Mouse (Mus musculus): ENCODE measurements around the gene Chchd4. TPM values are rescaled to one million over a fixed set of nuclear protein-coding genes. Genes with fewer than 3 reads are reported as not detected.

Chchd4 gene
- polyA plus RNA-seq, 1 experiment from 2014 or later: 33.7 TPM

DNA sequence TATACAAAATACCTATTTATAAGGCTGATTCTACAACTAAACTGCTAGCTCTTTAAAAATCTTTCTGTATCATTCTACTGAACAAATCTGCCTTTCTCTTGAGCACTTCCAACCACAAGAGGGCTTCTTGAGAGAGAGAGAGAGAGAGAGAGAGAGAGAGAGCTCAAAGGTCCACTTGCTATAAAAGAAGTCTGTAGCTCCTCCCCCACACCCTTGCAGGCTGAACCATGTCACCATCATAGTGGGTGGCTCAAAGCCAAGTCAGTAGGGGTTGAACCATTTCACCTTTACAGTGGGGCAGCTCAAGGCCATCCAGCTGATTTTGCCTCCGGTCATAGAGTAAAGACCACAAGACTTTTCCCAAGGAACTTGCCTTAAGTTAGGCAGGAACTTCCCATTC is 13.9 kb downstream of the Chchd4 start:
- Histone ChIP-seq H3K27ac (ENCODE audit: low read length) (no peak overlapping the region), H3K9ac (ENCODE audit: low read length) (no peak overlapping the region), H3K4me3 (ENCODE audit: low read length) (no peak overlapping the region), H3K4me1 (ENCODE audit: control insufficient read depth, insufficient read depth, low read length) (no peaks in the 10 kb centered on the region), H3K27me3 (ENCODE audit: control insufficient read depth, insufficient read depth, low read length) (no peaks in the 10 kb centered on the region), H3K4me2 (ENCODE audit: low read depth, low read length) (no peak overlapping the region), H3K36me3 (ENCODE audit: control insufficient read depth, insufficient read depth) (peaks cover 7% of the 10 kb centered on the region; the same call in 1 of the 2 replicates), H3K9me3 (replicated peaks; ENCODE audit: control insufficient read depth, low read length) (no peaks in the 10 kb centered on the region)
- ATAC-seq (replicated peaks; ENCODE audit: extremely low read depth, insufficient read depth, low FRiP score): no peak
- WGBS: 93% methylated on average over 1 of the region's 1 CpGs

DNA sequence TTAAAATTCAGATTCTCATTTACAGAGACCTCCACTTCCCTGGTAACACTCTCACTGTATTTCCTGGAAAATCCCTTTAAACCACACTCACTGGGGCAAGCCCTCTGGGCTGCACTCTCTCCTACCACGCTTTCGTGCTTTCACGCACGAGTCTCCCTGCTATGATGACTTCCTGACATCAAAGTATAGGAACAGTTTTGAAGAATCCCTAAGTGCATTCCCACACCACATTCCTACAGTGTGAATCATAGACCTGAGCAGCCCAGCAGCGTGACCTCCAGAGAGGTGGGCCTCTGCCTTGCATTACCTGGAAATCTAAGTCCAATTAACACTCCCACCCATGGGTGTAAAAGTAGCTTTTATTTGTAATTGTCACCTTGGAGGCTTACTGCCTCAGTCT is 18.8 kb downstream of the Chchd4 start:
- no peaks in the 10 kb centered on the region for H3K36me3 ChIP-seq (ENCODE audit: control insufficient read depth, insufficient read depth)
- H3K9ac ChIP-seq (ENCODE audit: low read length): no peak overlapping the region
- H3K4me2 ChIP-seq (ENCODE audit: low read depth, low read length): no peak overlapping the region
- H3K27ac ChIP-seq (ENCODE audit: low read length): no peak overlapping the region
- no peaks in the 10 kb centered on the region for H3K9me3 ChIP-seq (replicated peaks; ENCODE audit: control insufficient read depth, low read length)
- no peak overlapping the region for H3K4me3 ChIP-seq (ENCODE audit: low read length)
- no peaks in the 10 kb centered on the region for H3K27me3 ChIP-seq (ENCODE audit: control insufficient read depth, insufficient read depth, low read length)
- H3K4me1 ChIP-seq (ENCODE audit: control insufficient read depth, insufficient read depth, low read length): no peaks in the 10 kb centered on the region
- ATAC-seq (replicated peaks; ENCODE audit: extremely low read depth, insufficient read depth, low FRiP score): no peak
- WGBS: 21% methylated on average over 5 of the region's 5 CpGs

DNA sequence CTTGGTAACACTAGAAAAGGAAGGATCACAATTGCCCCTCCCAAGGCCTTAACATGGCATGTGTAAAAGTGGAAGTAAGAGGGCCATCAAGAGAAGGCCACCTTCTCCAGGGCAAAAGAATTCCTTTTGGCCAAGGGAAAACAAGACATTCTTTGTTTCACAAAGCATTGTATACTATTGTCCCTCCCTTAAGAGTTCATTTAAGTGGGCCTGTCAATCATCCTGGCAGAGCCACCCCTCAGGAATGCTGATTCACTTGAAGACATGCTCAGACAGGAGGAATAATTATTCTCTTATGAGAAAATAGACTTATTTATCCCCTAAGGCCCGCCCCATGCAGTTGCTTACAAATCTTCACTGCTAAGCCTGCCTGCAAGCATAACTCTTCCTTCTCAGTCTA is 21.3 kb downstream of the Chchd4 start:
- Histone ChIP-seq H3K4me3 (ENCODE audit: low read length) (no peak overlapping the region), H3K27me3 (ENCODE audit: control insufficient read depth, insufficient read depth, low read length) (no peaks in the 10 kb centered on the region), H3K9ac (ENCODE audit: low read length) (no peak overlapping the region), H3K4me1 (ENCODE audit: control insufficient read depth, insufficient read depth, low read length) (no peaks in the 10 kb centered on the region), H3K9me3 (replicated peaks; ENCODE audit: control insufficient read depth, low read length) (no peaks in the 10 kb centered on the region), H3K4me2 (ENCODE audit: low read depth, low read length) (no peak overlapping the region), H3K27ac (ENCODE audit: low read length) (no peak overlapping the region), H3K36me3 (ENCODE audit: control insufficient read depth, insufficient read depth) (no peaks in the 10 kb centered on the region)
- 28% methylated on average over 1 of the region's 1 CpGs for WGBS
- no peak for ATAC-seq (replicated peaks; ENCODE audit: extremely low read depth, insufficient read depth, low FRiP score)

DNA sequence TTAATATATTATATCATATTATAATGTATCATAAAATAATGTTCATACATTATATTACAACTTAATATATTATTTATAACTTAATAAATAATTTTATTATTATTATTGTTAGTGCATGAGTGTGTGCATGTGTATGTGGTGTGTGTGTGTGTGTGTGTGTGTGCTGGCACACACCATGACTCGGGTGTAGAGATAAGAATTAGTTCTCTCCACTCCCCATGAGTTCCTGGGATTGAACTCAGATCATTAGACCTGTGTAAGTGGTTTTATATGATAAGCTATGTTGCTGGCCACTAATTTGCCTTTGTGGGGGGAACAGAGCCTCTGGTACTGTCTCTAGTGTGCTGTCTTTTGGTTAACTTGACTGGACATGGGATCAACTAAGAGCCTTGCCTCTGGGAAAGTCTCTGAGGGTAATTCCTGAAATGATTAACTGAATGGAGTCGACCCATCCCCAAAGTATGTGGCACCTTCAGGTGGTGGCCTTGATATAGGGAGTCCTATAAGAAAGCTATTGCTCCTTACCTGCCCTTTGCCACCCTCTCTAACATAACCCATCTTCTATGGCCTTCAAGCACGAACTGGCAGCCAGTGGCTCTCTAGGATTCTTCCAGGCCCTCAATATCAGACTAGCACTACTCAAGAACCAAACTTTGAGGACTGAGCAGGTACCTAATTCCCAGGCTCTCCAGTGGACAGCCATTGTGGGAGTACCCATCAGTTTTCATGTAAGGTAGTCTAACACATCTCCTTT is 23.7 kb downstream of the Chchd4 start:
- Histone ChIP-seq H3K4me3 (ENCODE audit: low read length) (no peak overlapping the region), H3K27me3 (ENCODE audit: control insufficient read depth, insufficient read depth, low read length) (no peaks in the 10 kb centered on the region; the same call in 1 of the 2 replicates), H3K9me3 (replicated peaks; ENCODE audit: control insufficient read depth, low read length) (no peaks in the 10 kb centered on the region), H3K36me3 (ENCODE audit: control insufficient read depth, insufficient read depth) (no peaks in the 10 kb centered on the region), H3K4me2 (ENCODE audit: low read depth, low read length) (no peak overlapping the region), H3K9ac (ENCODE audit: low read length) (no peak overlapping the region), H3K4me1 (ENCODE audit: control insufficient read depth, insufficient read depth, low read length) (no peaks in the 10 kb centered on the region), H3K27ac (ENCODE audit: low read length) (no peak overlapping the region)
- 54% methylated on average over 3 of the region's 3 CpGs for WGBS
- no peak for ATAC-seq (replicated peaks; ENCODE audit: extremely low read depth, insufficient read depth, low FRiP score)

DNA sequence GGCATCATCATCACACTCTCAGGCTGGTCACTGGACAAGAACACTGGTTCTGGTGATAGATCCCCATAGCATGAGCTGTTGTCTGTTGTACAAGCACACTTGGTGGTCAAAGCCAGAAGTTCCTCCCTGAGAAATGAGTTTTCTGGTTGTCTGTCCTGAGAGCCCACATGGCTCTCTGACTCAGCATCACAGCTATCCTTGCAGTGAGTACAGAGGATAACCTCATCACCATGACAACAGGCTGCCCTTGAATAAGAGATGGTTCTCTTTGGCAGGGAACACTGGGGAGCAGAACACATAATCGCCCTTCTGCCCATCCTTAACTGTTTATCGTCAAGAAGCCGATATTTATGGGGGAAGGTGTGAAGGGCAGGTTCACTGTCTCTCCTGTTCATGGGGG is 28.0 kb downstream of the Chchd4 start:
- Histone ChIP-seq H3K36me3 (ENCODE audit: control insufficient read depth, insufficient read depth) (no peaks in the 10 kb centered on the region), H3K9ac (ENCODE audit: low read length) (no peak overlapping the region), H3K4me2 (ENCODE audit: low read depth, low read length) (no peak overlapping the region), H3K27ac (ENCODE audit: low read length) (no peak overlapping the region), H3K4me3 (ENCODE audit: low read length) (no peak overlapping the region), H3K27me3 (ENCODE audit: control insufficient read depth, insufficient read depth, low read length) (no peaks in the 10 kb centered on the region; the same call in 1 of the 2 replicates), H3K4me1 (ENCODE audit: control insufficient read depth, insufficient read depth, low read length) (peaks cover 4% of the 10 kb centered on the region), H3K9me3 (replicated peaks; ENCODE audit: control insufficient read depth, low read length) (no peaks in the 10 kb centered on the region)
- WGBS: 74% methylated on average over 3 of the region's 3 CpGs
- ATAC-seq (replicated peaks; ENCODE audit: extremely low read depth, insufficient read depth, low FRiP score): no peak

DNA sequence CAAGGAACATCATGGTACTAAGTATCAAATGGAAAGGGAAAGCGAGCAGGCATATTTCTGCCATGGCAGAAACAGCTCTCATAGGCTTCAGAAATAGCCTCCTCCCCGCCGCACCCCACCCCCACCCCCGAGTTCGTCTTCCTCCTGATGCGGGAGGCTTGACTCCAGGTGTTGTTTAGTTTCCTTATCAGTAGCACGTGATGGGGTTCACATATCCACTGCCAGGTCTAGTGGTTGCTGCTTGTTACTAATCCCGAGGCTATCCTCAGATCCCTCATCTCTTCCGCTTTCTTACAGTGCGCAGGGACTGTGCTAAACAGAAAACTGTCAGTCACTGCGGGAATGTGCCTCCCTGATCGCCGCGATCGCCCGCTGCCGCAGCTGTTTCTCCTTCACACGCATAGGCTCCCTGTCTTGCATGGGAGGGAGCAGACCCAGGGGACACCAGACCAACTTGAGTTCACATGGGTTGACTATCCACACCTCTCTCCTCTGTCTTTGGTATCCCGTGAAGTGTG is 32.1 kb downstream of the Chchd4 start:
- Histone ChIP-seq H3K36me3 (ENCODE audit: control insufficient read depth, insufficient read depth) (no peaks in the 10 kb centered on the region), H3K4me3 (ENCODE audit: low read length) (peak overlapping the region; percentile 80), H3K4me1 (ENCODE audit: control insufficient read depth, insufficient read depth, low read length) (peaks cover 4% of the 10 kb centered on the region), H3K9me3 (replicated peaks; ENCODE audit: control insufficient read depth, low read length) (no peaks in the 10 kb centered on the region), H3K9ac (ENCODE audit: low read length) (peak overlapping the region; percentile 79), H3K27me3 (ENCODE audit: control insufficient read depth, insufficient read depth, low read length) (peaks cover 7% of the 10 kb centered on the region), H3K27ac (ENCODE audit: low read length) (peak overlapping the region; percentile 69), H3K4me2 (ENCODE audit: low read depth, low read length) (peak overlapping the region; percentile 85)
- ATAC-seq (replicated peaks; ENCODE audit: extremely low read depth, insufficient read depth, low FRiP score): peak; percentile 46; the same call in 1 of the 2 replicates
- WGBS: 1% methylated on average over 19 of the region's 19 CpGs

DNA sequence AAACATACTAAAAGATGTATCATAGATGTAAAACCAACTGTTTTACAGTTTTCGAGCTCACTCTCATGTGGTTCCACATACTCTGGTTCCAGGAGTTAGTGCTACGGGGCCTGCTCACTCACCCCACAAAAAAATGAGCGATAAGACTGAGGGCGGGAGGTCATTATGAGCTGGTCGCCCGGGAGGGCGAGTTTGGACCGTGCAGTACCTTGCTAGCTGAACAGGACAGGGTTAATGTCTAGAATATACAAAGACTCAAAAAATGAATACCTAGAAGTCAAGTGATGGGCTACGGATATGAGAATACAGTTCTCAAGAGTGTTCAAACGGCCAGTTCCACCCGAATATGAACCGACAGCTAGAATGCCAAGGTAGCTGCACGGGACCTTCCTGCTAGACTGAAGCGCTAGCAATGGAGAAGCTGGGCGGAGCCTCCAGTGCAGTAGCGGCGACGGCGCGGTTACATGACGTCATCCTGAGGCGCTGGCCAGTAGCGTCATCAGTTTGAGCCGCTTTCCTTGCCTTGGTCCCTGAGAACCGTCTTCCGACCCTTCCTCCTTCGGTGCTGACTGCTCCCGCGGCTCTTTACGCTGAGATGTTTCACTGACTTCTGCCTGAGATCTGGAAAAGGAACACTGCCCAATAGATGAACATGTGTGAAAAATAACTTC is 32.7 kb downstream of the Chchd4 start:
- Histone ChIP-seq H3K27me3 (ENCODE audit: control insufficient read depth, insufficient read depth, low read length) (peaks cover 7% of the 10 kb centered on the region), H3K9ac (ENCODE audit: low read length) (peak overlapping the region; percentile 79), H3K4me1 (ENCODE audit: control insufficient read depth, insufficient read depth, low read length) (peaks cover 4% of the 10 kb centered on the region), H3K4me3 (ENCODE audit: low read length) (peak overlapping the region; percentile 80), H3K27ac (ENCODE audit: low read length) (peak overlapping the region; percentile 69), H3K36me3 (ENCODE audit: control insufficient read depth, insufficient read depth) (no peaks in the 10 kb centered on the region), H3K9me3 (replicated peaks; ENCODE audit: control insufficient read depth, low read length) (no peaks in the 10 kb centered on the region), H3K4me2 (ENCODE audit: low read depth, low read length) (peak overlapping the region; percentile 85)
- peak; percentile 95 for ATAC-seq (replicated peaks; ENCODE audit: extremely low read depth, insufficient read depth, low FRiP score)
- 2% methylated on average over 30 of the region's 30 CpGs for WGBS

DNA sequence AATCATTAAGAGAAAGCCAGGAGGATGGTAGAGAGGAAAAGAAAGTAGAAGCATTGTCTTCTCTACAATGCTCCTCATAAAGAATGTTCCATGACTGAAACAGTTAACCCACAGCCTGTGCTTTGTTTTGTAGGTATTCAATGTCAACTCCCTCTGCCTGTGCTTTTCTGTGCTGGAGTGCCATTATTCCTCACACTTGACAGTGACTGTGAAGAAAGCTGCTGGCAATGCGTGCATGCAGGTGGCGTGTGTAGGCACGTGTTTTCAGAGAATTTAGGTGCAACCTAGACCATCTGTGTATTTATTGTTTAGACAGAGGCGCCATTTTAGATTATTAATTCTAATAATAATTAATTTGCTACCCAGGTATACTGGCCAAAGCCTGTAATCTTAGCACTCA is 49.2 kb downstream of the Chchd4 start:
- H3K9me3 ChIP-seq (replicated peaks; ENCODE audit: control insufficient read depth, low read length): no peaks in the 10 kb centered on the region
- no peaks in the 10 kb centered on the region for H3K4me1 ChIP-seq (ENCODE audit: control insufficient read depth, insufficient read depth, low read length)
- no peak overlapping the region for H3K9ac ChIP-seq (ENCODE audit: low read length)
- H3K27ac ChIP-seq (ENCODE audit: low read length): no peak overlapping the region
- 53% methylated on average over 4 of the region's 4 CpGs for WGBS
- no peak overlapping the region for H3K4me3 ChIP-seq (ENCODE audit: low read length)
- no peaks in the 10 kb centered on the region for H3K36me3 ChIP-seq (ENCODE audit: control insufficient read depth, insufficient read depth)
- H3K27me3 ChIP-seq (ENCODE audit: control insufficient read depth, insufficient read depth, low read length): peaks cover 13% of the 10 kb centered on the region
- no peak for ATAC-seq (replicated peaks; ENCODE audit: extremely low read depth, insufficient read depth, low FRiP score)
- H3K4me2 ChIP-seq (ENCODE audit: low read depth, low read length): no peak overlapping the region

DNA sequence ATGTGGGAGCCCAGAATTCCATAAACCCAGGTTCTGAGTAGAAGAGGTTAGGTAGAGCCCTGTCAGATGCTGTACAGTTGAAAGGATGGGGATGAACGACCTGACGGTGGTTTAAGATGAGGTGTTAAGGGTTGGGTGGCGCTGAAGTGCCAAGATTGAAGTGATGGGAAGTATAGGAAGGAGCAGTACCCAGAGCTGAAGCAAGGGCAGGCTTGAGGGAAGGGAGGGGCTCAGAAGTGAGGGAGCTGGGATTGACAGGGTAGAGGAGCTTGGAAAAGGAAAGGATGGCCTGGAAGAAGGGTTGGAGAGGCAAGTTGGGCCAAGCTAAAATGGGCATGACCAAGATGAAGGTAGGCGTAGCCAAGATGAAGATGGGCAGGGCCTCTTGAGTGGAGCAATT is 51.7 kb downstream of the Chchd4 start:
- whole genome bisulfite sequencing: 64% methylated on average over 4 of the region's 4 CpGs
- no peaks in the 10 kb centered on the region for H3K4me1 ChIP-seq (ENCODE audit: control insufficient read depth, insufficient read depth, low read length)
- no peak overlapping the region for H3K27ac ChIP-seq (ENCODE audit: low read length)
- no peak overlapping the region for H3K4me3 ChIP-seq (ENCODE audit: low read length)
- peaks cover 26% of the 10 kb centered on the region for H3K27me3 ChIP-seq (ENCODE audit: control insufficient read depth, insufficient read depth, low read length)
- no peak overlapping the region for H3K4me2 ChIP-seq (ENCODE audit: low read depth, low read length)
- no peaks in the 10 kb centered on the region for H3K36me3 ChIP-seq (ENCODE audit: control insufficient read depth, insufficient read depth)
- no peak for ATAC-seq (replicated peaks; ENCODE audit: extremely low read depth, insufficient read depth, low FRiP score)
- H3K9me3 ChIP-seq (replicated peaks; ENCODE audit: control insufficient read depth, low read length): no peaks in the 10 kb centered on the region
- no peak overlapping the region for H3K9ac ChIP-seq (ENCODE audit: low read length)
